Mouse (Mus musculus) liver, adult 2 months (tissue): ENCODE measurements at regions not wholly inside any gene's neighbourhood (a gene's known extent, or its start where the extent isn't known, plus 50 kb on each side); places are given as distances from the start of the nearest gene placed in this dataset.

Source experiments
- CTCF ChIP-seq: fragments of 200-500 bp; IDR thresholded peaks from 2 replicates; pipeline ENCODE4 v1.5.1; 2011; ENCODE audit warnings: low read depth, low read length, control low read depth
- POLR2A ChIP-seq: fragments of 200-500 bp; IDR thresholded peaks from 2 replicates; pipeline ENCODE4 v1.6.1; 2011; ENCODE audit warnings: low read length, control low read depth; ENCODE audit not compliant: insufficient read depth; ENCODE audit errors: extremely low read depth

GRCm38 (mm10) chr9:61084655-61085230, 287.4 kb upstream of the Tle3 start:
- no peak for TF ChIP-seq CTCF
- no peak for TF ChIP-seq POLR2A
